Mouse (Mus musculus) bone marrow, adult 2 months (tissue): ENCODE measurements around the gene Amdhd2.

Experiments used
- CTCF ChIP-seq: fragments of 200-500 bp; IDR thresholded peaks from 2 replicates; pipeline ENCODE4 v1.5.1; 2011; ENCODE audit warnings: low read length, control low read depth; ENCODE audit not compliant: control insufficient read depth, insufficient read depth
- POLR2A ChIP-seq: fragments of 200-500 bp; IDR thresholded peaks from 2 replicates; pipeline ENCODE4 v1.6.1; 2011; ENCODE audit warnings: low read depth, mild to moderate bottlenecking, control low read depth, low read length, borderline replicate concordance; ENCODE audit not compliant: control insufficient read depth

DNA sequence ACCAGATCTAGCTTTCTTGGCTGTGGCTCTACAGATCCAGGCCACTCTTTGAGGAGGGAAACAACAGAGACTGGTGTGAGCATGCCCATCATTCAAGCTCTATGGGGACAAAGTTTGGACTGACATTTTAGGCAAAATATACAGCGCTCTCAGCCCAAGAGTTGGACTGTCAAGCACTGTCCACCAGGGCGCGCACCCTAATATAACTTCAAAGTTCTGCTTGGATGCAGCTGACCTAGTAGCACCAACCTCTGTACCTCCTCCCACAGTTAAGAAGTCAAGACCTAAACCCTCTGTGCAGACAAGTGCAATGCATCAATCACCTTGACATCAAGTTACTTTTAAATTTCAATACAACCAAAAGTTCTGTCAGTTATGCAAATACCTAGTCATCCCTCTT lies 32.0 kb downstream of the Amdhd2 start:
- peak; percentile 11; the same call in 1 of the 2 replicates for TF ChIP-seq CTCF
- TF ChIP-seq POLR2A = no peak
